Mouse (Mus musculus): ENCODE measurements around the gene Zbtb3. TPM values are rescaled to one million over a fixed set of nuclear protein-coding genes. Genes with fewer than 3 reads are reported as not detected.
"Not testable (repeated sequence)": the region's sequence is repeated elsewhere in the genome, so short reads cannot be mapped to it uniquely, and the experiment has no call there.

Gene Zbtb3
- total RNA-seq, 2 experiments from 2014 or later = 4.3 TPM

- no peak for DNase-seq (ENCODE audit: low spot score in 2 of 2)
These were observed 937 bp downstream of the Zbtb3 start for GRCm38 (mm10) chr19:8803204-8803780.

DNA sequence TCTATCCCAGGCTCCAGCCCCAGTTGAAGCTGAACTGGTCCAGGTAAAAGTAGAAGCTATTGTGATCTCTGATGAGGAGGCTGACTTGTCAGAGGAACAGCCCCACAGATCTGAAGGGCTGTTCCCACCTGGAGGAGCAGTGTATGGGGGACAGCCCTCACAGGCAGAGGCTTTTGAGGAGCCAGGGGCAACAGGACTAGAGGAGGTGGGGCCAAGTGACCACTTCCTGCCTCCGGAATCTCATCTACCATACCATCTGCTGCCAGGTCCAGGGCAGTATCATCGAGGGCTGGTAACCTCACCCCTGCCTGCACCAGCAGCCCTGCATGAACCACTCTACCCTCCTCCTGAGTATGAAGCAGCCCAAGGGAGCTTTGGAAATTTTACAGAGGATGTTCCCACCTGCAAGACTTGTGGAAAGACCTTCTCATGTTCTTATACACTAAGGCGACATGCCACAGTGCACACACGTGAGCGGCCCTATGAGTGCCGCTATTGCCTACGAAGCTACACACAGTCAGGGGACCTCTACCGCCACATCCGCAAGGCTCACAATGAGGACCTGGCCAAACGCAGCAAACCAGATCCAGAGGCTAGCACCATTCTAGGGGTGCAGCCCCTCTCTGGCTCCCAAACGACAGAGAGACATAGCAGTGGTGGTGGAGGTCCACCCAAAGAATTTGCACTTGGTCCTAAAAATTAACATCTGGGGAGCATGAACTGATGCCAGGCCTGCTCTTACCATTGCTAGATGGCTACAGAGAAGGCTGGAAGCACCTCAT, 1.7 kb downstream of the Zbtb3 start:
- DNase-seq (ENCODE audit: low spot score in 2 of 2) = no peak

- no peak for DNase-seq (ENCODE audit: low spot score in 2 of 2)
These were observed 4.5 kb downstream of the Zbtb3 start for GRCm38 (mm10) chr19:8806810-8807209.

DNA sequence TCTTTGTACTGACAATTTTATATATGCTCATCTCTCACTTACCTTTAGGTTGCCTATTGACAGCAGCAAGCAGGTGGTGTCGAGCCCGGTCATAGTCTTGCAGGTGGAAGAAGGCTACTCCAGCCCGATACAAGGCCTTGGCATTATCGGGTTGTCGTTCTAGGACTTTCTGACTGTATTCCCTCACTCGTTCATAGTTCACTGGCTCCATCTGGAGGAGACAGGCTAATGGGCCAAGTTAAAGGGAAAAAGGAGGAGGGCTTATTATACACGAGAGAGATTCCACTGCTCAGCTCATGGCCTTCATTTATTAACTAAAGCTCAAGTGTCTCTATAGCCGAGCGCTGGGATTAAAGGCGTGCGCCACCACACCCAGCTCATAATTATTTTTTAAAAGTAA, 13.5 kb downstream of the Zbtb3 start:
- no peak for DNase-seq (ENCODE audit: low spot score in 2 of 2)

DNA sequence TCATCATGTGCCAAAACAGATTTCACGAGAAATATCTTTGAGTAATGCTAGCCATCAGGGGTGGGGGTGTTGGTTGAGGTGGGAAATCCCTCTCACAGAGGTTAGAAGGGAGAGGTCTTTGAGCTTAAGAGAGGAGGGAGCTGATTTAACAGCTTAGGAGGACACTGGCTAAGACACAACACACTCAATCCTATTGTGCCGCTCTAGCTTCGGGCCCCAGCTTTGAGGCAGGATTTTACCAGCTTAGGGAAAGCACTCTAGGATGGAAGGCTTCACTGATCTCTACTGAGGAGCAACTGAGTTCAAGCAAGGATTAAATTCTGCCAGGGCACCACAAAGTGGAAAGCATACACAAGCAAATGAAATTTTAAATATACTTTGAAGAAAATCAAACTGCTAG, 14.6 kb downstream of the Zbtb3 start:
- no peak for DNase-seq (ENCODE audit: low spot score in 2 of 2)

DNA sequence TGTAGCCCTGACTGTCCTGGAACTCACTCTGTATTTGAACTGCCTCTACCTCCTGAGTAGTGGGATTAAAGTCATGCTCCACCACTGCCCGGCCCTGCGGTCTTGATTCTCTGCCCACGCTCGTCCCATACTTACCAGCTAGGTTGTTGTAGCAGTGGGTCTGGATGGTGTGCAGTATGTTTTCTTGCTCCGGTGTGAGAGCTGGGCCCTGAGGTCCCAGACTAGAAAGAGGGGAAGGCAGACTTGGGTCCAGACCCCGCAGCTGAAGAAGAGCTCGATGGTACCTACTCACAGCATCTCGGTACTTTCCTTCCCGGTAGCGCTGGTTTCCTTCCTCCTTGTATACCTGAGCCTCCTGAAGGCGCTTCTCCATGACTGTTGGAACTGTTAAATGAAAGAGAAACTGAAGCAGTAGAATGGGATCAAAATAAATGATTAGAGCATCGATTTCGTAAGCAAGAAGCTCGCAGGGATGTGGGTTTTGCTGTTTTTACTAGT, 16.0 kb downstream of the Zbtb3 start:
- DNase-seq (ENCODE audit: low spot score in 2 of 2) = no peak

- DNase-seq (ENCODE audit: low spot score in 2 of 2) = peak; percentile 98 to 99
These were observed 16.6 kb downstream of the Zbtb3 start, which contains the start of gene Ttc9c for GRCm38 (mm10) chr19:8818801-8819595. Gene Ttc9c, minus strand, starts transcription at chr19:8819333.

DNA sequence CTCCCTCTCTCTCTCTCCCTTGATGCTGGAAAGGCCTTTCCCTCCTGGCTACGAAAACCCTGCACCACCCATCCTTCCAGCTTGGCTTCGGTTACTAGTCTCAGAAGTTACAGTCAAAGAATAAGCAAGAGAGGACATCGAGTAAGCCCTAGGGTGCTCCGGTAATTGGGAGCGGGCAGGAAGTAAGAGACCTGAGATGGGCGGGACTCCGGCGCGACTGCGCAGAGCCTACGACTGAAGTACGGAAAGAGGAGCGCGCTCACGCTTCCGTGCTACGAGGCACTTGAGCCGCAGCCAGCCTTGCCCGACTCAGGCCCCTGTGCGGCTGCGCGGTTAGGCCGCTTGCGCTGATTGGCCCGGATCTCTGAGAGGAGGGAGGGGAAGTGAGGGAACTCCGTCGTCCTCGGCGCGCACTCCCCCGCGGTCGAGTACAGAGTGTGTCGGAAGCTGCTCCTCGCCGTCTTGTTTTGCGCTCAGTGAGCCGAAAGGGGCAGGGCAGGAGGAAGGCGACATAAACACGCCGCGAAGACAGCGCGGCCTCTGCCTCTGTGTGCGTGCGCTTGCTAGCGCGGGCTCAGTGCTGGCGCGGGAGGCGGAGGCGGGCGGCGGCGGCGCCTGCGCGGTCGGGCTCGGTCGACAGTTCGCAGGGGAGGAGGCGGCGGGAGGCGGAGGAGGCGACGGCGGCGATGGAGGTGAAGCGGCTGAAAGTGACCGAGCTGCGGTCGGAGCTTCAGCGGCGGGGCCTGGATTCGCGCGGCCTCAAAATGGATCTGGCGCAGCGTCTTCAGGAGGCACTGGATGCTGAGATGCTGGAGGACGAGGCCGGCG, 17.5 kb downstream of the Zbtb3 start, which contains the start of gene Hnrnpul2:
Gene Hnrnpul2, plus strand, starts transcription at position 415 of the 828 bp plus-strand sequence.
- peak in 1 of 2 experiments; percentile 99 for DNase-seq (ENCODE audit: low spot score in 2 of 2)

DNA sequence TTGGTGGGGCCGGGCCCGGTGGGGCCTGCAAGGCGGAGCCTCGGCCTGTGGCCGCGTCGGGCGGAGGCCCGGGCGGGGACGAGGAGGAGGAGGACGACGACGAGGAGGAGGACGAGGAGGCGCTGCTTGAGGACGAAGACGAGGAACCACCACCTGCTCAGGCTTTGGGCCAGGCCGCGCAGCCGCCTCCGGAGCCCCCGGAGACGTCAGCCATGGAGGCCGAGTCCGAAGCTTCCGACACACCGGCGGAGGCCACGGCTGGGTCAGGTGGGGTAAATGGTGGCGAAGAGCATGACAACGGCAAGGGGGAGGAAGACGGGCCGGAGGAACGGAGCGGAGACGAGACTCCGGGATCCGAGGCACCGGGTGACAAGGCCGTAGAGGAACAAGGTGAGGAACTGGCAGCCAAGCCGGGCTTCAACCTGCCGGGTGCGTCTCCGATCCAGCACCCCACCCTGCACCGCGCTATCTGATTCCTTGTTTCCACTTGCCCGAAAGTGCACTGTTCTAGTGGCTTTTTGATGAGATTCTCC, 18.1 kb downstream of the Zbtb3 start:
- DNase-seq (ENCODE audit: low spot score in 2 of 2) = no peak

GRCm38 (mm10) chr19:8821146-8821545, 18.8 kb downstream of the Zbtb3 start:
- DNase-seq (ENCODE audit: low spot score in 2 of 2) = no peak

GRCm38 (mm10) chr19:8822696-8823095, 20.3 kb downstream of the Zbtb3 start:
- no peak for DNase-seq (ENCODE audit: low spot score in 2 of 2)

- no peak for DNase-seq (ENCODE audit: low spot score in 2 of 2)
These were observed 27.3 kb downstream of the Zbtb3 start, which contains the start of gene AC129217.1 for GRCm38 (mm10) chr19:8829660-8830059. Gene AC129217.1, plus strand, starts transcription at chr19:8829773.

- DNase-seq (ENCODE audit: low spot score in 2 of 2) = peak; percentile 45 to 78
These were observed 28.3 kb downstream of the Zbtb3 start for GRCm38 (mm10) chr19:8830664-8831063.

DNA sequence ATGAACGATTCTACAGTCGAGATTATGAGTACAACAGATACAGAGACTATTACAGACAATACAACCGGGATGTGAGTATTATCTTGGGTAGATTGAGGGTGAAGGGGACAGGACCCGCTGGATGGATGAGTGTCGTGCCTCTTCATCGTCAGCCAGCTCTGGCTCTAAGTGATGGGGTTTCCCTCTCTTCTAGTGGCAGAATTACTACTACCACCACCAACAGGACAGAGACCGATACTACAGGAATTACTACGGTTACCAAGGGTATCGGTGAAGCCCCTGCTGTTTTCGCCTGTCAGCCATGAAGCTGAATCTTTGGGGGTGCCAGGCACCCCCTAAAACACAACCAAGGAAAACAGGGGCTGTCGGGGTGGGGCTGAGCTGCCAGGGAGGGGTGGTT, 28.9 kb downstream of the Zbtb3 start:
- no peak for DNase-seq (ENCODE audit: low spot score in 2 of 2)

DNA sequence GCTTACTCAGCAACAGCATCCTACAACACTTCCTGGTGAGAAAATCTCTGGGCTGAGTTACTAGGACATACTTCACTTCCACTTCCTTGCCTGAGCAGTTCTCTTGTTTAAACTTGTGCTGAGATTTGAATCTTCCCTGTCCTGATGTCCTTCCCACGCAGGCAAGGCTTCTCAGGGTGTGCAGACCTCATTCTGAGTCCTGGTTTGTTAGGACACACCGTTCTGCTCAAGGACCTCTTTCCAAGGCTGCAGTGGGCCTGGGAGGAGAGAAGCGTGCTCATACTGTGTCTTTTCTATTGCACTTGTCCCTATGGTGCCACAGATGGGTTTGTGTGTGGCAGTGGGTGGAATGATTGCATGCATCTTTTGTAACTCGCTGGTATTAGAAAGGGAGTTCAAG, 30.6 kb downstream of the Zbtb3 start:
- DNase-seq (ENCODE audit: low spot score in 2 of 2) = no peak

DNA sequence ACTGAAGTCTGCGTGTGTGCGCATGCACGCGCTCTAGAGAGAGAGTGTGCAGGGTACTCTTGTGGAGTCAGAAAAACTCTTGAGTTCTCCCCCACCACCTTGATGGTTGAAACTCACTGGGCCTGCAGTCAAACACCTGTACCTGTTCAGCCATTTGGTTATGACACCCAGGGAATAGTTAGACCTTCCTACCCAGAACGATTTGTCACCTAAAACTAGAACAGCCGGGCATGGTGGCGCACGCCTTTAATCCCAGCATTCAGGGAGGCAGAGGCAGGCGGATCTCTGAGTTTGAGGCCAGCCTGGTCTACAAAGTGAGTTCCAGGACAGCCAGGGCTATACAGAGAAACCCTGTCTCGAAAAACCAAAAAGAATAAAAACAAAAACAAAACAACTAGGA, 34.0 kb downstream of the Zbtb3 start:
- not testable (repeated sequence) for DNase-seq (ENCODE audit: low spot score in 2 of 2)

DNA sequence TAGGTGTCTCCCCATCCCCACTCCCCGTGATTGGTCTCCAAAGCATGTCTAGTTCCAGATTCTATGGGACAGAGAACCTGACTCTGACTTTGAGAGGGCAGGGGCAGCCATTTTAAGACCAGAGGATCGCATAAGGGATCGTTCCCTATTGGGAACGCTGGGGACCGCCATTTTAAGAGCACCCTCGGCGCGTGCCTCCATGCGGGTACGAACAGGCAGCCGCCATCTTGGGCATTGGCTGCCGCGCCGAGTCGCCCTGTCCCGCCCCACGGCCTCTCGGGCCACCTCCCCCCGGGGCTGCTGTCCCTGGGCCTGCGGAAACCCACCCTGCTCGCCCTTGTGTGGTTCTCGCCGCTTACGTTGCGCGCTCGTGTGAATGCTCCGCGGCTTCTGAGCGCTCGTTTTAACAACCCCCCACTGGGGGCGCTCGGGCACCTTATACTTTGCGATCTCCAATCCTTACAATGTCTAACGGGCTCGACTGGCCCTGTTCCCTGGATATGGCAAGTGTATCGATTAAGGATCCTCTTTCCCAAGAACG, 35.0 kb downstream of the Zbtb3 start, which contains the start of gene Bscl2:
Gene Bscl2, plus strand, starts transcription at position 217 of the 541 bp plus-strand sequence.
- DNase-seq (ENCODE audit: low spot score in 2 of 2) = peak; percentile 92

DNA sequence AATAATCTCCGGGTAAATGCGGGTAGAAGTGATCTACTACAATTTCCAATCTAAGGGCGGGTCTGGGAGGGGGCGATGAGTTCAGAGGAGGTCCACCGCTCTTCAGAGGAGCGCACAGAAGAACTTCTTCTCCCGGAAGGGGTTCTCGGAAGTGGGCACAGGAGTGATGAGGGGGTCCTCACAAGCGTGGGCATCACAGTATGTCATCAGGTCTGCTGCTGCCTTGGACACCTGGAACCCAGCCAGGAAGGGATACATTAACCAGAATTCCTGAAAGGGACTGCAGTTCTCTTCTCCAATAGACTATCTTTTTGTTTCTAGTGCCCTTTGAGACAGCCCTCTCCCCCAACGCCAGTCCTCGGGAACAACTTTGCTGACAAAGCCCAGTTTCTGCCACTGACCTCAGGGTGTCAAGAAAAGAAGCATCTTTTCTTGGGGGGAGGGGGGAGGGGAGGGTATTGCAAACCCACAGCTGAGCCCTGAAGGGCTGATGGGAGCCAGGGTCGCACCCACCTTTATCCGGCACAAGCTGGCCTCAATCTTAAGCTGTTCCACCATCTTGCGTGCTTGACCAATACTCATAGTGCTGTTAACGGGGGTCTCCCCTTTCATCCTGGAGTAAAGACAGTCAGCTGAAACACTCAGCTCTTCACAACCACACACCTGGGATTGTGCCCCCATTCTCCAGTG, 35.8 kb downstream of the Zbtb3 start:
- peak in 1 of 2 experiments; percentile 64 for DNase-seq (ENCODE audit: low spot score in 2 of 2)

All from layer of hippocampus, postnatal 14 days (tissue).